Mouse (Mus musculus) C2C12 (cell line): Measurements from ENCODE around the gene Zkscan3. TPM values are rescaled to one million over a fixed set of nuclear protein-coding genes. Genes with fewer than 3 reads are reported as not detected.
"Not testable (repeated sequence)": the region's sequence is repeated elsewhere in the genome, so short reads cannot be mapped to it uniquely, and the experiment has no call there.

ENCODE experiments used
- H3K27me3 ChIP-seq: one replicate; pipeline ENCODE4 v1.6.1; 2011; ENCODE audit not compliant: control insufficient read depth, insufficient read depth, insufficient read length
- H3K36me3 ChIP-seq: one replicate; pipeline ENCODE4 v1.6.1; 2011; ENCODE audit not compliant: control insufficient read depth, insufficient read depth
- H3K4me3 ChIP-seq: one replicate; pipeline ENCODE4 v1.5.1; 2011; ENCODE audit warnings: mild to moderate bottlenecking, control low read depth; ENCODE audit not compliant: poor library complexity, insufficient read depth, severe bottlenecking
- H3K79me2 ChIP-seq: one replicate; pipeline ENCODE4 v1.6.1; 2011; ENCODE audit not compliant: control insufficient read depth, insufficient read depth
- H3K79me3 ChIP-seq: one replicate; pipeline ENCODE4 v1.6.1; 2011; ENCODE audit warnings: low read depth, control low read depth
- H3ac ChIP-seq: one replicate; pipeline ENCODE3; 2011; ENCODE audit warnings: low read depth; ENCODE audit not compliant: control insufficient read depth, insufficient read length
- CEBPB ChIP-seq: IDR thresholded peaks from one replicate; pipeline ENCODE4 v1.6.1; 2011; ENCODE audit warnings: low read depth, mild to moderate bottlenecking, control low read depth, moderate library complexity
- CTCF ChIP-seq: IDR thresholded peaks from one replicate; pipeline ENCODE4 v1.5.1; 2011; ENCODE audit not compliant: control insufficient read depth, insufficient read depth, insufficient read length
- FOSL1 ChIP-seq: IDR thresholded peaks from one replicate; pipeline ENCODE4 v1.8.0; 2011; ENCODE audit warnings: mild to moderate bottlenecking, low read length; ENCODE audit not compliant: poor library complexity, insufficient read depth, severe bottlenecking
- MAX ChIP-seq: IDR thresholded peaks from one replicate; pipeline ENCODE4 v1.6.1; 2011; ENCODE audit warnings: mild to moderate bottlenecking, control low read depth
- MYOD1 ChIP-seq: IDR thresholded peaks from one replicate; pipeline ENCODE4 v1.6.1; 2011; ENCODE audit warnings: low read depth; ENCODE audit not compliant: control insufficient read depth, insufficient read length
- MYOG ChIP-seq: IDR thresholded peaks from one replicate; pipeline ENCODE4 v1.6.1; 2011; ENCODE audit not compliant: control insufficient read depth, insufficient read length; ENCODE audit errors: extremely low read depth
- USF1 ChIP-seq: IDR thresholded peaks from one replicate; pipeline ENCODE4 v1.6.1; 2011; ENCODE audit warnings: low read depth, mild to moderate bottlenecking, control low read depth, moderate library complexity
- polyA plus RNA-seq: library from polyadenylated mRNA; unstranded; fragments of >200 nt; fragmentation: generic; extraction: Trizol; gene quantifications from one replicate; pipeline ENCODE4 v1.2.1, GENCODE M21; 2012; ENCODE audit warnings: missing spikeins

The Zkscan3 gene
- polyA plus RNA-seq, 1 experiment, result 10.2 TPM

DNA sequence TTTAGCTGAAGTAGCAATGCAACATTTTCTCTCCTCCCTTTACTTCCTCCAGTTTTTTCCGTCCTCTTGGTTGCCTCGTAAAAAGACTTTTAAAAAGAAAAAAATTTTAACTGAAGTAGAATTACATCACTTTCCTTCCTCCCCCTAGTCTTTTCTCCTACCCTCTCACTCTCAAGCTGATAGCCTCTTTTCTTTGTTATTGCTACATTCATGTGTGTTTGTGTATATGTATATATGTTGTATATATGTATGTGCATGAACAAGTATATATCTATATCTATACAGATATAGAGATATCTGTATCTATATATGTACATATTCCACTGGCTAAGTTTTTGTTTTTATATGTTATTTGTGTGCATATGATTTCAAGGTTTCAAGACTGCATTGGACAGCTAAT is 293 bp upstream of the Zkscan3 start:
- peak overlapping the region; percentile 65 for H3K4me3 ChIP-seq
- H3K79me3 ChIP-seq, result peaks cover 24% of the 10 kb centered on the region
- H3K27me3 ChIP-seq, result no peaks in the 10 kb centered on the region
- H3K79me2 ChIP-seq, result peaks cover 37% of the 10 kb centered on the region
- H3ac ChIP-seq, result no peak overlapping the region
- H3K36me3 ChIP-seq, result peaks cover 18% of the 10 kb centered on the region
- TF ChIP-seq FOSL1 (no peak), MAX (no peak), MYOD1 (no peak), MYOG (no peak), CEBPB (no peak), USF1 (no peak), CTCF (no peak)

DNA sequence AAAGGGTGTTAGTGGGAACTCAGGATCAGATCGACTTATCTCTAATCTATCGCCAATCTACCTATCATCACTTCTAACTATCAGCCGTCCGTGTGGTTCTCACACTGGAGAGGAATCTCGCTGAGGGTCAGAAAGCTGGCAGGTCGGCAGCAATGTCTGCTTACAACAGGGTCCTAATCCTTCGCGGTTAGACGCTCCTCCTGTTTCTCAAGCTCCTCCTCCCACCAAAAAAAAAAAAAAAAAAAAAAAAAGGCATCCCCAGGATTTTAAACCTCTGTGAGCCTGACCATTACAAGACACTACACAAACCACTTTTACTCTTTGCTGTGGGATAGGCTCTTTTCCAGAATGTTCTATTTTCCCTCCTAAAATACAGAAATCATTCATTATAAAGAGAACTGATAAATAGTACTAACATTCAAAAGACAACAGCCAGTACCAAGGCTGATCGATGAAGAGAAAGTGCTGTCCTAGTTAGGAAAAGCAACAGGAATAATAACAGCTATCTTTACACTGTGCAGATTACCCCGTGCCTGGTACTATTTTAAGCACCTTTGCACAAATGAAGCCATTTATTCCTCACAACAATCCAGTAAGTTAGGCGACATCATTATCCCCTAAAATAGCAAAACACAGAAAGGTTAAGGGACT is 794 bp downstream of the Zkscan3 start:
- Histone ChIP-seq H3K36me3 (peaks cover 20% of the 10 kb centered on the region), H3K27me3 (no peaks in the 10 kb centered on the region), H3K79me3 (peaks cover 24% of the 10 kb centered on the region), H3ac (peak overlapping the region; percentile 95), H3K4me3 (peak overlapping the region; percentile 65), H3K79me2 (peaks cover 37% of the 10 kb centered on the region)
- TF ChIP-seq MYOD1 (no peak), USF1 (no peak), CTCF (no peak), MYOG (no peak), MAX (no peak), FOSL1 (no peak)

DNA sequence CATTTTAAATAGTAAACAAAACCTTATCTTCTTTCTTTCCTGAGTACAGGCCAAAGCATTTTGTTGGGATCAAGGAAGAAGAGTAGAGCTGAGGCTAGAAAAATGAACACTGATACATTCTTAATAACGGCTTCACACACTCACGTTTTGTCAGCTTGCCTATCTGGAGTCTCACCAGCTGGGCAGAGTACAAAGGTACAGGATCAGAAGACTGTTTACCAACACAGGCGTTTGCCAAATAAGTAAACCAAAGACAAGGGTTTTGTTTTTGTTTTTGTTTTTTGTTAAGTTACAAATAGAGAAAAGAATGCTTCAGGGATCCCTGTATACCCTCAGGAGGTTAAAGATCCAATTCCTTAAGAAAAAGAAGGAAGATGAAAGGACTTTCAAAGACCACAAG is 1.4 kb downstream of the Zkscan3 start:
- Histone ChIP-seq H3ac (no peak overlapping the region), H3K79me2 (peaks cover 37% of the 10 kb centered on the region), H3K36me3 (peaks cover 20% of the 10 kb centered on the region), H3K79me3 (peaks cover 24% of the 10 kb centered on the region), H3K4me3 (no peak overlapping the region), H3K27me3 (no peaks in the 10 kb centered on the region)
- TF ChIP-seq MYOG, result no peak
- TF ChIP-seq CTCF, result no peak
- no peak for TF ChIP-seq MAX
- no peak for TF ChIP-seq FOSL1
- TF ChIP-seq USF1, result no peak
- TF ChIP-seq CEBPB, result no peak
- no peak for TF ChIP-seq MYOD1

DNA sequence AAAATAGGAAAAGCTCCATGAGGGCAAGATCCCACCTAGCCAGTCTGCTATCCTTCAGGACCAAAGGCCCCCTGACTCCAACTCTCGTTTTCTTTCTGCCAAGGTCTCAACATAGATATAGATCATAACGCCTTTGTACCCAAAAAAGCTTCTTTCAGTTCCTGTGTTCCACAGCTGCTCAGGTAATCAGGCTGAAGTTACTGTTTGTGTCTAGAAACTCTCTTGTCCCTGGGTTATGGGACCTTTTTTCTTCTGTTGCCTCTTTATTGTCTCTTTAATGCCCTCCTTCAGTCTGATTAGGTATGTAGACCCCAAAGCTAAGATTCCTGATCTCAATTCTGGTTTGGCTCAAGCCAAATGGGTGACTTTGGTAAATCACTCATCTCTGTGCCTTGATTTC is 5.1 kb downstream of the Zkscan3 start:
- H3K79me3 ChIP-seq, result peaks cover 24% of the 10 kb centered on the region
- H3K79me2 ChIP-seq, result peaks cover 37% of the 10 kb centered on the region
- TF ChIP-seq CEBPB (no peak), FOSL1 (no peak)
- H3ac ChIP-seq, result no peak overlapping the region
- no peak overlapping the region for H3K4me3 ChIP-seq
- H3K27me3 ChIP-seq, result no peaks in the 10 kb centered on the region
- H3K36me3 ChIP-seq, result peaks cover 54% of the 10 kb centered on the region

DNA sequence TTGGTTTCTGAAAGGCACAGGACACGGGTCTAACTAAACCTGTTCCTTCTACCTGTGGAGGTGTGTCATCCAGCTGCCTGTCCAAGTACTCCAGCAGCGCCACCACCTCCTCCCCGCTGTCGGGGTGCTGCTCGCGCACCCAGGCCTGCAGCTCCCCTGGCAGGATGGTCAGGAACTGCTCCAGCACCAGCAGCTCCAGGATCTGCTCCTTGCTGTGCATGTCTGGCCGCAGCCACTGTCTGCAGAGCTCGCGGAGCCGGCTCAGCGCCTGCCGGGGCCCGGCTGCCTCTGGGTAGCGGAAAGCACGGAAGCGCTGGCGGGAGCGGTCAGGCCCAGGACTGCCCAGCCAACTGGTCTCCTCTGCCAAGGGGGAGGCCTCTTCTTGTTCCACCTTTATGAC is 6.5 kb downstream of the Zkscan3 start:
- H3K4me3 ChIP-seq, H3K27me3 ChIP-seq, H3ac ChIP-seq: not testable (repeated sequence)
- H3K36me3 ChIP-seq, result peaks cover 62% of the 10 kb centered on the region
- peaks cover 23% of the 10 kb centered on the region for H3K79me2 ChIP-seq
- peaks cover 13% of the 10 kb centered on the region for H3K79me3 ChIP-seq

DNA sequence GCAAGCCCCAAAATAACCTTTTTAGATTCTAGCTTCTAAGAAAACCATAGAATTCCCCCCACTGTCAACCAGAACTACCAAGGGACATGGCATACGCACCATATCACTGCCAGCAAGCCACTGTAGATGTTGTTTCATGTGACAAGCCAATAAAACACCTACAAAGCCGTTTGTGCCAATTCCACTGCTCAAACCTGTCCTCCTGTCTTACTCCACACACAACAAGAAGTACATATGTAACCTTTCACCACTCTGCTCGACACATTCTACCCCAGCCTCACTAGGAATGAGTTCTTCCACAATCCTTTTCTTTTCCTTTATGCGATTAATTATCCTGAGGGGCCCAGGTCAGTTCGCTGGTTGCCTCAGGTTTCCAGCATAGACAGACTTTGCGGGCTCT is 6.9 kb downstream of the Zkscan3 start:
- Histone ChIP-seq H3K79me3 (peaks cover 12% of the 10 kb centered on the region), H3K4me3 (no peak overlapping the region), H3K79me2 (peaks cover 18% of the 10 kb centered on the region), H3ac (no peak overlapping the region), H3K36me3 (peaks cover 62% of the 10 kb centered on the region), H3K27me3 (no peaks in the 10 kb centered on the region)
- TF ChIP-seq MYOD1, result no peak
- TF ChIP-seq FOSL1, result no peak
- no peak for TF ChIP-seq MYOG
- TF ChIP-seq MAX, result no peak
- no peak for TF ChIP-seq CTCF
- TF ChIP-seq USF1, result no peak
- TF ChIP-seq CEBPB, result no peak
